Comparison of ENCODE assay signal across 10 mouse cellular contexts in the genomic region with DNA sequence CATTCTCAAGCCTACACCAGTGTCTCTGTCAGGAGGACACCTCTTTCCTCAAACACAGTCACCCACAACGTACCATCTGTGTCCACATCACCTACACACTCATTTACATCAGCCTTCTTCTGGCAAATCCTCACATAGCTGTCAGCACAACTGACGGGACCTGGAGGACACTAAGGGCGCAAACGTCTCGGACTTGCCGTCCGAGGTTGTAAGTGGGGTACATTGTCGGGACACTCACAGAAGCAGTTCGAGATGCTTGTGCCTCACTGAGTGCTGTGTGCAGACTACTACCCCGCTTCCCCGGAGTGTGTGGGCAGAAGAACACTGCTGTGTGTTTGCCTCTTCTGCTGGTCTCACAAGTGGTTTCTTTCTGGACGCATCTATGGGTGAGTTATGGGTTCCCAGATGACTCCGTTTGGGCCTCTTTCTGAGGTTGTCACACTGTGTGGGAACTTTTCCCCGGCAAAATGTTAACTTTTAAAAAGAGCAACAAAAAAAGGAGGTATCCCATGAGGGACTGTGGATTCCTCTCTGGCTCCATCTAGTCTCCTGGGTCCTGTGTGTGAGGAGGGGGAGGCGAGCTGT. TPM values are rescaled to one million over a fixed set of nuclear protein-coding genes. Genes with fewer than 3 reads are reported as not detected.
DNase-seq lines count a peak whose midpoint lies in the region; ATAC-seq lines count a peak whose summit lies in the region.
"Had no signal": no experiment of that assay in that cellular context is flagged by ENCODE, and none has a peak within 500 bp of the region (broad histone marks: within the 10 kb centered on the region; RNA-seq: fewer than 3 reads in every experiment).

No protein-coding gene starts in this region.

- H3K9ac ChIP-seq in heart, embryonic 11.5 days (ENCODE audit: low read depth, low read length), result 0 out of 2 replicates have a peak overlapping the region, but pooled peaks have one; percentile 40
- H3K9ac ChIP-seq in lung, embryonic 15.5 days, result no peak overlapping the region
- peak overlapping the region; percentile 69 for H3K9ac ChIP-seq in heart, embryonic 16.5 days (ENCODE audit: low read length)
- no peak overlapping the region for H3K9ac ChIP-seq in neural tube, embryonic 13.5 days

- H3K4me1 ChIP-seq in heart, embryonic 11.5 days (ENCODE audit: control insufficient read depth, insufficient read depth, low read length), result peaks cover 48% of the 10 kb centered on the region
- H3K4me1 ChIP-seq in lung, embryonic 15.5 days, result peaks cover 53% of the 10 kb centered on the region
- H3K4me1 ChIP-seq in heart, embryonic 16.5 days (ENCODE audit: control insufficient read depth, insufficient read depth, low read length), result peaks cover 67% of the 10 kb centered on the region
- peaks cover 28% of the 10 kb centered on the region for H3K4me1 ChIP-seq in neural tube, embryonic 13.5 days (replicated peaks)

- no peaks in the 10 kb centered on the region for H3K36me3 ChIP-seq in heart, embryonic 11.5 days (ENCODE audit: control insufficient read depth, insufficient read depth, low read length)
- H3K36me3 ChIP-seq in lung, embryonic 15.5 days, result no peaks in the 10 kb centered on the region
- no peaks in the 10 kb centered on the region for H3K36me3 ChIP-seq in heart, embryonic 16.5 days (ENCODE audit: control insufficient read depth, insufficient read depth)
- no peaks in the 10 kb centered on the region for H3K36me3 ChIP-seq in neural tube, embryonic 13.5 days

- H3K27me3 ChIP-seq in heart, embryonic 11.5 days (ENCODE audit: control insufficient read depth, insufficient read depth, low read length), result peaks cover 3% of the 10 kb centered on the region; the same call in 1 of the 2 replicates
- H3K27me3 ChIP-seq in lung, embryonic 15.5 days, result no peaks in the 10 kb centered on the region; the same call in 1 of the 2 replicates
- H3K27me3 ChIP-seq in heart, embryonic 16.5 days (ENCODE audit: control insufficient read depth, insufficient read depth, low read length), result no peaks in the 10 kb centered on the region
- H3K27me3 ChIP-seq in neural tube, embryonic 13.5 days, result peaks cover 38% of the 10 kb centered on the region
- H3K27me3 ChIP-seq: CH12.LX had no signal

- H3K4me3 ChIP-seq in heart, embryonic 11.5 days (ENCODE audit: low read depth, low read length), result 0 out of 2 replicates have a peak overlapping the region, but pooled peaks have one; percentile 19
- H3K4me3 ChIP-seq in lung, embryonic 15.5 days, result no peak overlapping the region
- H3K4me3 ChIP-seq in heart, embryonic 16.5 days (ENCODE audit: low read length), result peak overlapping the region; percentile 43; the same call in 1 of the 2 replicates
- H3K4me3 ChIP-seq in neural tube, embryonic 13.5 days, result no peak overlapping the region

- 35% methylated on average over 15 of the region's 15 CpGs for WGBS in heart, embryonic 11.5 days (ENCODE audit: insufficient replicate concordance)
- WGBS in lung, embryonic 15.5 days, result 40% methylated on average over 15 of the region's 15 CpGs
- WGBS in heart, embryonic 16.5 days, result 34% methylated on average over 15 of the region's 15 CpGs
- WGBS in neural tube, embryonic 13.5 days, result 47% methylated on average over 15 of the region's 15 CpGs

- ATAC-seq in heart, embryonic 11.5 days (replicated peaks; ENCODE audit: insufficient number of reproducible peaks, low FRiP score, low TSS enrichment), result 0 out of 2 replicates have a peak, but pooled peaks have one; percentile 10
- ATAC-seq in lung, embryonic 15.5 days (ENCODE audit: borderline replicate concordance, extremely low read depth, low FRiP score, low TSS enrichment), result no peak
- no peak for ATAC-seq in heart, embryonic 16.5 days (replicated peaks; ENCODE audit: extremely low read depth, insufficient read depth, low FRiP score)
- ATAC-seq in neural tube, embryonic 13.5 days (ENCODE audit: low read depth), result no peak

- peak overlapping the region; percentile 58 for H3K4me2 ChIP-seq in heart, embryonic 11.5 days
- H3K4me2 ChIP-seq in lung, embryonic 15.5 days, result peak overlapping the region; percentile 49
- peak overlapping the region; percentile 73 for H3K4me2 ChIP-seq in heart, embryonic 16.5 days (ENCODE audit: low read depth, low read length)
- H3K4me2 ChIP-seq in neural tube, embryonic 13.5 days, result peak overlapping the region; percentile 50

- DNase-seq in heart, postnatal 4 days, result no peak
- DNase-seq in lung, postnatal 4 days, result no peak
- DNase-seq in testis, postnatal 10 days (ENCODE audit: low spot score), result no peak
- DNase-seq in B cell, adult 2 months, result no peak
- DNase-seq: adrenal gland, adult 2 months had no signal

- no peak overlapping the region for H3K27ac ChIP-seq in heart, embryonic 11.5 days (ENCODE audit: low read depth, low read length)
- peak overlapping the region; percentile 94; the same call in 1 of the 2 replicates for H3K27ac ChIP-seq in lung, embryonic 15.5 days
- H3K27ac ChIP-seq in heart, embryonic 16.5 days (ENCODE audit: low read length), result 0 out of 2 replicates have a peak overlapping the region, but pooled peaks have one; percentile 56
- no peak overlapping the region for H3K27ac ChIP-seq in neural tube, embryonic 13.5 days (replicated peaks)

- H3K9me3 ChIP-seq in heart, embryonic 11.5 days (replicated peaks; ENCODE audit: control insufficient read depth, low read length), result no peaks in the 10 kb centered on the region
- H3K9me3 ChIP-seq in lung, embryonic 15.5 days, result no peaks in the 10 kb centered on the region
- no peaks in the 10 kb centered on the region for H3K9me3 ChIP-seq in heart, embryonic 16.5 days (replicated peaks; ENCODE audit: control insufficient read depth, low read length)
- no peaks in the 10 kb centered on the region for H3K9me3 ChIP-seq in neural tube, embryonic 13.5 days

RNA-seq across cellular contexts. Expression of a gene that starts 15.2 kb away (rescaled TPM):
- polyA plus RNA-seq in heart, embryonic 11.5 days (2014; fragmentation: Nextera tagmentation; extraction: Ambion mirVana), result 4.4 and 5.4 TPM in 2 replicates
- total RNA-seq in heart, postnatal 4 days (2021), result 10 to 100 TPM; 29.5 TPM
- 6.9 and 7.2 TPM in 2 replicates for polyA plus RNA-seq in lung, embryonic 15.5 days (2015; fragmentation: Nextera tagmentation; extraction: Ambion mirVana)
- polyA plus RNA-seq in heart, embryonic 16.5 days (2015; fragmentation: Nextera tagmentation; extraction: Ambion mirVana), result 6.8 and 9.5 TPM in 2 replicates
- polyA plus RNA-seq in neural tube, embryonic 13.5 days (2015; fragmentation: Nextera tagmentation; extraction: Ambion mirVana), result 1.7 and 2.8 TPM in 2 replicates

Comparison
In these comparisons a context has a peak if more than half of its experiments do, and no peak if none do; other contexts are left out.
1. H3K27ac ChIP-seq: peak in lung, embryonic 15.5 days (single experiment) and heart, embryonic 16.5 days (single experiment); none in heart, embryonic 11.5 days (single experiment) and neural tube, embryonic 13.5 days (single experiment).
2. H3K4me3 ChIP-seq: peak in heart, embryonic 11.5 days (single experiment) and heart, embryonic 16.5 days (single experiment); none in lung, embryonic 15.5 days (single experiment) and neural tube, embryonic 13.5 days (single experiment).
3. H3K9ac ChIP-seq: peak in heart, embryonic 11.5 days (single experiment) and heart, embryonic 16.5 days (single experiment); none in lung, embryonic 15.5 days (single experiment) and neural tube, embryonic 13.5 days (single experiment).
4. Peak in every context shown above with its lines, with median percentiles within 50 percentile points of each other: H3K4me2 ChIP-seq.